Mouse (Mus musculus): ENCODE results near the gene Rpl36al. TPM values are rescaled to one million over a fixed set of nuclear protein-coding genes. Genes with fewer than 3 reads are reported as not detected.

Gene Rpl36al
- polyA plus RNA-seq, 1 experiment from 2014 or later, result 931 TPM

DNA sequence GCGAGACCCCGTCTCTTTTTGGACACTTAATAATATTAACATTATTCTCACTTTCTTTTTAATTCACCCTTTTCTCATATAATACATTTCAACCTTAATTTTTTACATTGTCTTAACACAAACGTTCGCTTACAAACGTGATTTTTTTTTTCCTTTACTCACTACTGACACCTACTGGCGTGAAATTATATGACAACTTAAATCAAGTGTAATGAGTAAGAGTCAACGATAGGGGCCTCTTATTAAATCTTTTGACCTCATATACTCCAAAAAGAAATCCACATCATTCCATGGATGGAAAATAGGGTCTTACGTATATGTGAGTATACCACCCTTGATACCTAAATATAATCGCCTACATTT lies 24.3 kb downstream of the Rpl36al start:
- peak; percentile 89 for DNase-seq (ENCODE audit: low spot score)

DNA sequence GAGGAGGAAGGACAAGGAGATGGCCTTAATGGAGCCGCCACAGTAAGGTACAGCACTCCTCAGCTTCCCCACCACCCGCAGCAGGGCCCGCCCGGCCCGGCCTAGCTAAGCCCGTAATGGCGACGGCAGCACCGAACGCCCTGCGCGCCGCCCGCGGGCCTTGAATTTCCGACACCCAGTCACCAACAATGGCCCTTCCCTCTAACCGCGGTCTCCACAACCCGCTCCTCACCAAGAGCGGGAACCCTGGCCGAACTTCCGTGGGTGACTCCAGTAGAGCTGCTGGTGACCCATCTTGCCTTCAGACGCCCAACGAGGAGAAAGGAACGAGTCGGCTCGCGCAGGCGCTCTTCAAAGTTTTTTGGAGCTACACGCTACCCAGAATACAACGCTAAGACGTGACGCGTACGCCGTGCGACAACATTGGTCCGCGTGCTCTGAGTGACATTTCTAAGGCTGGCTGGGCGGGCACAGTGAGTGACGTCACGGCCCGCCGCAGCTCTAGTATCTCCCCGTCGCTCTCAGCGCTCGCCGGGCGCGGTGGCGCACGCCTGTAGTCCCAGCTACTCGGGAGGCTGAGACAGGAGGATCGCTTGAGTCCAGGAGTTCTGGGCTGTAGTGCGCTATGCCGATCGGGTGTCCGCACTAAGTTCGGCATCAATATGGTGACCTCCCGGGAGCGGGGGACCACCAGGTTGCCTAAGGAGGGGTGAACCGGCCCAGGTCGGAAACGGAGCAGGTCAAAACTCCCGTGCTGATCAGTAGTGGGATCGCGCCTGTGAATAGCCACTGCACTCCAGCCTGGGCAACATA lies 24.9 kb downstream of the Rpl36al start, which contains the start of gene Rps29:
TSS of gene Rps29 (minus strand) at position 422 of the 813 bp plus-strand sequence.
- peak; percentile 100 for DNase-seq (ENCODE audit: low spot score)

DNA sequence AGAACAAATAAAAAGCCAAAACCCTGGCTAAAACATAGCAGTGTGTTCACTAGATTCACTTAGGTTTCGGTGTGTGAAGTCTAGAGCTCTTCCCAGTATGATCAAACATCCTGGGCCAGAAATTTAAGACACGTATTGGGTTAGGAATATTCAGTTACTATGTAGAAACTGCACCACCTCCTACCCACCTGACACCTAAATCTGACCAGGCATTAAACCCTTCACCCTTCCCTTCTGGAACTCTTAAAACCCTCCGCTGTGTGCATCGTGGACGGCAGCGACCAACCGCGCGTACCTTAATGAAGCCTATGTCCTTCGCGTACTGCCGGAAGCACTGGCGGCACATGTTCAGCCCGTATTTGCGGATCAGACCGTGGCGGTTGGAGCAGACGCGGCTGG lies 25.5 kb downstream of the Rpl36al start:
- DNase-seq (ENCODE audit: low spot score), result no peak

DNA sequence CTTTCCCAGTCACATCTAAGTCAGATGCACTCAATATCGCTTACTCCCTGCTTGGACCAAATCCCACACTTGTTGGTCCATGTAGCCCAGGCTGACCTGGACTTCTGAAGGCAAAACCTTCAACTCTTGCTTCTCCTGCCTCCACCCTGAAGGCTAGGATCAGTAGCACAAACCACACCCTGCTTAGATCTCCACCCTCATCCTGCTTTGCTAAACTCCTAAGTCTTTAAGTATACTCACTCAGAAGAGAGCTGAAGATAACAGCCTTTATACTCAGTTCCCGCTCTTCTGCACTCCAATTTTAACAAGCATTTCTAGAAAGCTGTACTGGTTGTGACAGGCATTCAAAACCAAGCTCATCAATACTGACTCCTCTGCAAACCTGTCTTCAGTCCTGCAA lies 26.8 kb downstream of the Rpl36al start:
- DNase-seq (ENCODE audit: low spot score), result no peak

DNA sequence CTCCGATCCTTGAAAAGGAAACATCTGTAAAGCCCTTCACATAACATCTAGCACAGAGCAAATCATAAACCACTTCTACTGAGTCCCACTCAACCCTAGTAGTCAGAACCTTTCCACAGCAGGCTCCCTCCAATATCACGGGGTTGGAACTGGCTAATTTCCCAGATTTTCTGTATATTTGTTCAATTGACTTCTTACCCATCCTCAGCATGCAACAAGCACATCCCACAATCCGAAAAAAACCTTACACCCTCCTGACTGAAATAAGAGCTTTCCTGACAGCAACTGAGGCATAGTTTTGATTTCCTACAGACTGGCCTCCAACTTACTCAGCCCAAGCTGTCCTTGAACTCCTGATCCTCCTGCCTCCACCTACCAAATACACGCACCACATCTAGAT lies 27.4 kb downstream of the Rpl36al start:
- no peak for DNase-seq (ENCODE audit: low spot score)

DNA sequence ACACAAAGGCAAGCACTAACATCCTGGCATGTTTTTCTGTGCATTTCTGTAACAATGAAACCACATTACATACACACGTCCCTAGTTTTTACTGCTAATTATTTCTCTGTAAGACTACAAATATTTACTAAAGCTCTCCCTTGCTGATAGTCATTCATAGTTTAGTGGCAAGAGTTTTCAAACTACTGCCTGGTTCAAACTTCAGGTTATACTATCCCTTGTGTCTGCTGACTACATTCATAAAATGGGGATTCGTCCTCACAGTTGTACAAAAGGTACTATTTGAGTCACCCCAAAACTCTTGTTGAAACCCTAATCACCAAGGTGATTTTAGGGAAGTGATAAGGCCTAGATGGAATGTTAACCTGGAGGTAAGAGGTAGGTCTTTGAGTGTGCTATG lies 28.0 kb downstream of the Rpl36al start:
- DNase-seq (ENCODE audit: low spot score), result no peak

DNA sequence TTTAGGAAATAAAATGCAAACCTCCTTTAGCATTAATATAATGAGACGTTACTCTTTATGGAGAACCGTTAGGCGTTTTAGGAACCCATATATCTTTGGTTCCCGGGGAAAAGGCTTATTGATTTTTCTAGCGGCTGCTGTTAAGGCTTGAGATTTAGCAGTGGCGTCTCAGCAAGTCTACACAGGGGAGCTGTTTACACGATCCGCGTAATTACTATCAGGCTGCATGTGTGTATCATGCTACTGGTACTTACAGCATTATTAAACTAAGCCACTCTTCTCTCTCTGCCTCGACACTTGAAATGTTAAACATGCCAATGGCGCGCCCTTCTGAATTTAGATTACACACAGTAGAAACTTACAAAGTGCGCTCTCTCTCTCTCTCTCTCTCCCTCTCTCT lies 33.8 kb downstream of the Rpl36al start:
- no peak for DNase-seq (ENCODE audit: low spot score)

DNA sequence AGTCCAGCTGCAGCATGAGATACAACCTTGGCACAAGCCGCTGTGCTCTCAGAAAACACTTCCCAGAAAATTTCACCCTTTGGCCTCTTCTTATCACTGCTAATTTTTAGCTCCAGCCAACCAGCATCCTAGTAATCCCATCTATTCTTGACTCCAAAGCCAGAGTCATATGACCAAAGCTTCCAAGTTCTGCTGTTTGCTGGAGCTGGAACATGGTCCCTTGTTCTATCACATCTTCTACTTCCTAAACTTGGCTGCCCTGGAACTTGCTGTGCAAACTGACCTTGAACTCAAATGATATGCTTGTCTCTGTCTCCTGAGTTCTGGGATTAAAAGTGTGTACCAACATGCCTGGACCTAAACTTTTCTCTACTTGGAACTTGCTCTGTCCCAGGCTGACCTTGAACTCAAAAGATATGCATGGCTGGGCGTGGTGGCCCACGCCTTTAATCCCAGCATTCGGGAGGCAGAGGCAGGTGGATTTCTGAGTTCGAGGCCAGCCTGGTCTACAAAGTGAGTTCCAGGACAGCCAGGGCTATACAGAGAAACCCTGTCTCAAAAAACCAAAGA lies 36.6 kb downstream of the Rpl36al start:
- no peak for DNase-seq (ENCODE audit: low spot score)

DNA sequence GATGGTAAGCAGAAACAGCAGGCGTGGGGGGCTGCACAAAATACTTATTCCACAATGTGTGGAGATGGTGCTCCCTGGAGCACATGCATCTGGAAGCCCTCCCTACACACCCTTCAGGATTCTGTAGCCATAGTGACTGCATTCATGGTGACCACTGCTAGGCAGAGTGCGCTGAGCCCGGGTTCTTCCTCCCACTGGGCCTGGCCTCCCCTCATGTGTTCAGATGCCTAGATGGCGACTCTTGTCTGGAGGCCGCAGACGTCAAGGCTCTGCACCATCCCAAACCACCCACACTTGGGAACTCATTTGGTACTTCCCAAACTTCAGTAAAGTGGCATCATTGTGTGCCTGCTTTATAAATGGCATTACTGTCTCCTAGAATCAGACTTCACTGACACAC lies 40.4 kb downstream of the Rpl36al start:
- DNase-seq (ENCODE audit: low spot score), result no peak

DNA sequence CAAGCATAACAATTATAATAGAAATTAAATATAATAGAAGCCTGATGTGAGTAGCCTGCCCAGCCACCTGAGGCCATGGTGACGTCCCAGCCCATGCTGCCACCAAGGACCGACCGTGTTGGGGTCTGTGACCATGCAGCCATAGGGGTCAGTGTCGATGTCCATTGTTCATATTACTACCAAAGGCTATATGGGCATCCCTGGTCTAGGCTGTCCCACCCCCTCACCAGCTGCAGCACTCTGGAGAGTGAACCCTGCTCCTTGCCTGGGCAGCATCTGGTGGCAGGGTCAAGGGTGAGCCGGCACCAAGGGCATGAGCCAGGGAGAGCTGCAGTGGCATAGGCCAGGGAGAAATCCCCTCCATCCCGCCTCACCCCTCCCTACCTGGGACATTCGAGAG lies 44.0 kb downstream of the Rpl36al start:
- no peak for DNase-seq (ENCODE audit: low spot score)

DNA sequence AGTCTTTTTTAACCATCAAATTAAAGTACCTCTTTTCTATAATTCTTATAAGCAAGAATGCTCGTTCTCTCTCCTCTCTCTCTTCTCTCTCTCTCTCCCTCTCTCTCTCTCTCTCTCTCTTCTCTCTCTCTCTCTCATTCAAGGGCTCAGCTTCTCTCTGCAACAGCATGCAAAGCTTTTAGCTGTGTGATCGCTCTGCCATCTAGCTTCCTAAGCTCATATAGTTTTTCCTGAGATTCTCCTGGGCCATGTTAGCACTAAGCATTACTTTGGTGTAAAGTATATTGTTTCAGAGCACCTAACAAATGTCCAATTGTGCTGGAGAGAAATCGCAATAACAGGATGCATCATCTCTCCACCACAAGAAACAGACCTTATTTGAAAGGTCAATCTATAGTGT lies 44.7 kb downstream of the Rpl36al start:
- DNase-seq (ENCODE audit: low spot score), result no peak

Small RNA genes lying within 50 kb of the gene (microRNA-seq; reads per million reads assigned to microRNA genes)
- gene Gm47287 (ENCODE audit: borderline number of aligned reads), result not detected
- gene Gm47295 (ENCODE audit: borderline number of aligned reads), result not detected

Other genes with a start within 250 kb of the Rpl36al start
- gene Rps29, start 24.9 kb downstream of the Rpl36al start, polyA plus RNA-seq (2015; fragmentation: Nextera tagmentation; extraction: Ambion mirVana), result 3,209 and 3,306 TPM in 2 replicates
- 27.4 and 30.1 TPM in 2 replicates for gene Lrr1, start 15.3 kb downstream of the Rpl36al start, polyA plus RNA-seq (2015; fragmentation: Nextera tagmentation; extraction: Ambion mirVana)
- 54.3 and 63.3 TPM in 2 replicates for gene Mgat2, start 74 bp upstream of the Rpl36al start, polyA plus RNA-seq (2015; fragmentation: Nextera tagmentation; extraction: Ambion mirVana)
- 35.7 and 37.1 TPM in 2 replicates for gene Gm49383, start 13.0 kb upstream of the Rpl36al start, polyA plus RNA-seq (2015; fragmentation: Nextera tagmentation; extraction: Ambion mirVana)
- gene Dnaaf2, start 14.3 kb upstream of the Rpl36al start, polyA plus RNA-seq (2015; fragmentation: Nextera tagmentation; extraction: Ambion mirVana), result 11.0 and 11.2 TPM in 2 replicates
- gene Gm49384, start 20.2 kb upstream of the Rpl36al start, polyA plus RNA-seq (2015; fragmentation: Nextera tagmentation; extraction: Ambion mirVana), result 29.5 and 31.1 TPM in 2 replicates
- gene Pole2, start 44.1 kb upstream of the Rpl36al start, polyA plus RNA-seq (2015; fragmentation: Nextera tagmentation; extraction: Ambion mirVana), result 21.4 and 23.1 TPM in 2 replicates
- 15.6 and 22.8 TPM in 2 replicates for gene Klhdc1, start 57.1 kb upstream of the Rpl36al start, polyA plus RNA-seq (2015; fragmentation: Nextera tagmentation; extraction: Ambion mirVana)
- 37.9 and 38.8 TPM in 2 replicates for gene Klhdc2, start 112.6 kb upstream of the Rpl36al start, polyA plus RNA-seq (2015; fragmentation: Nextera tagmentation; extraction: Ambion mirVana)
- 84.3 and 93.2 TPM in 2 replicates for gene Nemf, start 173.1 kb upstream of the Rpl36al start, polyA plus RNA-seq (2015; fragmentation: Nextera tagmentation; extraction: Ambion mirVana)
- gene Arf6, start 188.1 kb upstream of the Rpl36al start, polyA plus RNA-seq (2015; fragmentation: Nextera tagmentation; extraction: Ambion mirVana), result 93.8 and 123 TPM in 2 replicates
- 2.4 and 2.9 TPM in 2 replicates for gene Gm9887, start 188.4 kb upstream of the Rpl36al start, polyA plus RNA-seq (2015; fragmentation: Nextera tagmentation; extraction: Ambion mirVana)

All from thymus, postnatal 0 days (tissue).